Mouse (Mus musculus): Measurements from ENCODE around the gene Vangl2.

Gene Vangl2

GRCm38 (mm10) chr1:172029914-172030313 lies 1.7 kb upstream of the Vangl2 start:
- CTCF ChIA-PET: no interaction called here

- CTCF ChIA-PET: no interaction called here
These were observed 488 bp downstream of the Vangl2 start for GRCm38 (mm10) chr1:172027809-172028102.

GRCm38 (mm10) chr1:172027010-172027808 lies 1.0 kb downstream of the Vangl2 start:
- CTCF ChIA-PET: interaction anchor here (0.6 kb wide), 1 partner anchor 55 kb away, joined by 3 read pairs; the partner anchor contains the start of genes Copa and Ncstn

GRCm38 (mm10) chr1:172026201-172026901 lies 1.9 kb downstream of the Vangl2 start:
- CTCF ChIA-PET: no interaction called here

- CTCF ChIA-PET: interaction anchor here (0.7 kb wide), 1 partner anchor 8 kb away, joined by 3 read pairs; no protein-coding TSS in a partner anchor
These were observed 2.9 kb downstream of the Vangl2 start for GRCm38 (mm10) chr1:172025201-172025904.

GRCm38 (mm10) chr1:172024140-172024895 lies 3.9 kb downstream of the Vangl2 start:
- CTCF ChIA-PET: no interaction called here

- CTCF ChIA-PET: no interaction called here
These were observed 8.3 kb downstream of the Vangl2 start for GRCm38 (mm10) chr1:172019863-172020521.

- CTCF ChIA-PET: no interaction called here
These were observed 8.9 kb downstream of the Vangl2 start for GRCm38 (mm10) chr1:172019339-172019738.

GRCm38 (mm10) chr1:172018336-172019311 lies 9.6 kb downstream of the Vangl2 start:
- CTCF ChIA-PET: interaction anchor here (0.6 kb wide), 1 partner anchor 541 kb away, joined by 4 read pairs; no protein-coding TSS in a partner anchor

GRCm38 (mm10) chr1:172017517-172018070 lies 10.7 kb downstream of the Vangl2 start:
- CTCF ChIA-PET: interaction anchor here (0.5 to 0.7 kb wide), 4 partner anchors 8 to 402 kb away, joined by 3 to 5 read pairs (median 4); no protein-coding TSS in a partner anchor

- CTCF ChIA-PET: interaction anchor here (0.6 to 0.7 kb wide), 2 partner anchors 9 to 14 kb away, joined by 3 to 5 read pairs; no protein-coding TSS in a partner anchor
These were observed 11.4 kb downstream of the Vangl2 start for GRCm38 (mm10) chr1:172016660-172017516.

- CTCF ChIA-PET: interaction anchor here (0.5 kb wide), 1 partner anchor 206 kb away, joined by 4 read pairs; no protein-coding TSS in a partner anchor
These were observed 12.2 kb downstream of the Vangl2 start for GRCm38 (mm10) chr1:172016031-172016430.

- CTCF ChIA-PET: interaction anchor here (0.5 kb wide), 1 partner anchor 205 kb away, joined by 4 read pairs; no protein-coding TSS in a partner anchor
These were observed 12.8 kb downstream of the Vangl2 start for GRCm38 (mm10) chr1:172015312-172015939.

GRCm38 (mm10) chr1:172014771-172015170 lies 13.5 kb downstream of the Vangl2 start:
- CTCF ChIA-PET: no interaction called here

GRCm38 (mm10) chr1:172012030-172012429 lies 16.2 kb downstream of the Vangl2 start:
- CTCF ChIA-PET: interaction anchor here (1.4 kb wide), 1 partner anchor 191 kb away, joined by 3 read pairs; no protein-coding TSS in a partner anchor

GRCm38 (mm10) chr1:172010042-172010824 lies 18.0 kb downstream of the Vangl2 start:
- CTCF ChIA-PET: no interaction called here

- CTCF ChIA-PET: interaction anchor here (0.6 kb wide), 2 partner anchors 39 to 296 kb away, joined by 4 to 9 read pairs; no protein-coding TSS in a partner anchor
These were observed 18.8 kb downstream of the Vangl2 start for GRCm38 (mm10) chr1:172009406-172009805.
